Mouse (Mus musculus) adrenal gland, adult 8-10 months (tissue): ENCODE measurements at regions not wholly inside any gene's neighbourhood (a gene's known extent, or its start where the extent isn't known, plus 50 kb on each side); places are given as distances from the start of the nearest gene placed in this dataset.
A peak's percentile ranks its signal among the peaks of the same experiment; 100 is the strongest.
"Not testable (repeated sequence)": the region's sequence is repeated elsewhere in the genome, so short reads cannot be mapped to it uniquely, and the experiment has no call there.

Experiments
- DNase-seq: peaks from one replicate; pipeline ENCODE4 v3.0.0; 2022

DNA sequence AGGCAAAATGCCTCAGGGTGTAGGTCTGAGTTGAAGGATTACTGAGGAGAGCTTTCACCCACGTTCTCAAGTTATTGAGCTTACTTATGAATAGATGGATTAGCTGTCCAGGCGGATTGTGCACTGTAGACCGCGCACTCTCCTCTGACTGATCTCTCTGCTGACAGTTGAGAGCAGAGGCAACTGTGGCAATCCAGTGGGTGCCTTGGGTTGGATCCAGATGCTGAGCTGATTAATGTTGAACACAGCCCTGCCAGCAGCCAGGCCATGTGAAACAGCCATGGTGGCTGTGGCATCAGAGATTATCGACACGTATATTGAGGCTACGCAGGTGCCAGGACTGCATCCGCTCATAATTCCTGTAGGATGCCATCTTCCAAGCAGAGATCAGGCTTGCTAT lies 53.6 kb downstream of the Gm10320 start:
- DNase-seq = no peak

DNA sequence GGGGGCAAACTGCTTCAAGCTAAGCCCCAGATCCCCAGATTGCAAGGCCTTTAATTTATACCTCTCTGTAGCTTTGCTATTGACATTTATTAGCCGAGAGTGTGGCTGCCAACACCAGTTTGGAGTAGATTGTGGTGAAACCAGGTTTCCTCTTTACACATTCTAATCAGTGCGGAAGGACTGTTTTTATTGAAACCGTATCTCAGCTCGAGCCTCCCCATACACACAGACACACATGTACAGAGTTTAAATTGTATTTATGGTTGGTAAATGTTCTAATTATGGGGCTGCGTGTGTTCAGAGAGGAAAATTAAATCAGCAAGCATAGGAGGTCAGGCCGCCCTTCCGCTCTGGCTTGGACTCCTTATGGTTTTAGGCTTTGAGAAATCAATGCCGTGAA lies 54.8 kb downstream of the Gm10320 start:
- no peak for DNase-seq

DNA sequence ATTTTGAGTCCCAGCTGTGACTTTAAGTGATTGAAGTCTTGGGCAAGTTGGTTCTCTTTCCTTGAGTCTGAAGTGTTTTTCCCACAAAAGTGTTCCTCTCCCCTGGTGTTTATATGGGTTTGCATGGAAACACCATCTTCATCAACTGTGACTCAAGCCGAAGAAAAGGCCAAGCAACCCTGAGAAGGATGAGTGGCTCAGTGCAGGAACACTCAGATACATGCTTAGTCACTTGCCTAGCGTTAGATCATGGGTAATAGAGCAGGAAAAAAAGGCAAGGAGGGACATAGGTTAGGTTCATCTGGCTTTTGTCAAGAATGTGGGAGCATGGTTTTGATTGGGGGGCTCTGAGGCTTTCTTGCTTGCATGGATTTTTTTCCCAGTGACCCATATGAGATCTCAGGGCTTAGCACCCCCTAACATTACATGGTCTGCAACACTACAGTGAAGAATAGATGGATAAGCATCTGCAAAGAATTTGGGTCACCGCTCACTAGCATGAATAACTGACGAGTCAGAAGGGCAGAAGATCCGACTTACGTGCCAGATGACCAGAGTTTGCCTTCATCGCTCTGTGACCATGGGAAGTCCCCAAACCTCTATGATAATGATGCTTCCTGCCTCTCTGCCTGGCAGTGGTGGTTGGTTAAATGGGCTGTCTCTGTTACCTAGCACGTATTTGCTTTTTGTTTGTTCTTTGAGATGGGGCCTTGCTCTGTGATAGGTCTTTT lies 56.4 kb downstream of the Gm10320 start:
- DNase-seq = no peak

DNA sequence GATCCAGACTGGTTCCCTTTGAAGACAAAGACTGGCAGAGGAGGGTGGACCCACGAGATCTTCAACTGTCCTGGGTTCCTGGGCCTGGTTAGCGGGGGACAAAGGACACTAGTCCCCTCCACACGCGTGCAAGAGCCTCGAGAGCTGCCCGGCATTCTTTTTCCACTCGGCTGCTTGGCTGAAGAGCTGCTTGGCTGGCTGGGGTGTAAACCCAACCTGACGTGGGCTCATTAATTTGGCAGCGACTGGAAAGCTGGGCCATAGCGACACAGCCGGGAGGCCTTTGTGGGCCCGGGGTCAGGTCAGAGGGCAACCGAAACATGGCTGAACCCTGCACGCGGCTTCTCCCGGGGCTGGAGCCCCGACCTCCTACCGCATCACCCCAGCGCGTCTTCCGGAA lies 62.0 kb downstream of the Gm10320 start:
- DNase-seq = no peak

DNA sequence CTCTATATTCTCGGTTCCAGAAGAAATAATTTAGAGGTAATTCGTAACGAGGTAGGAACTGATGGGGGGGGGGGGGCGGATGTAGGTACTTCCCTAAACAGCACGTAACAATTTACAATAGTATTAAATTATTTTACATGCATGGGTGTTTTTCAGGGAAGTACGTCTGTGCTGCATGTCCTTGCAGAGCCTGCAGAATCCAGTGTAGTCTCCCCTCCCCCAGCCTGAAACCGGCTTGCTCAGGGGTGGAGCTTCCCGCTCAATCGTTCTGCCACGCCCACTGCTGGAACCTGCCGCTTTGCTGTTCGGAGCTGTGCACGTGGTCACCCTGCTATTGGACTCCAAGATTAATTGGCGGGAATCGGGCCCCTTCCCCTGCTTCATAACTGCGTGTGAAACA lies 64.1 kb downstream of the Gm10320 start:
- DNase-seq = not testable (repeated sequence)

DNA sequence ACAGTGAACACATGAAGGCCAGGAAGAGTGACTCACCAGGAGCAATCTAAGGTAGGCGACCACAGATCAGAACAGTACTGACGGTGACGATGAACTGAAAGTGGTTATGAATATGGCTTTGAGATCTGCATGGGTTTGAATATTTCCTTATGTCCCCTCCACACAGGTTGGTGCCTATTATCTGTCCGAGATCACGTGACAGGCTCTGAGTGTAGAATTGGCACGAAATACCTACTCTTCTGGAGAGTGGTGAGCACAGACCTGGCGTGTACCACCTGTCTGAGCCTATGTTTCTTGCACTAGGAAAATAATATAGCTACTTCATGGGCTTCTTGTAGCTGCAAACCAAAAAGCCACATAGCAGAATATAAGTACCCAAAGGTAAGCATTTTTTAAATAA lies 66.8 kb downstream of the Gm10320 start:
- DNase-seq = no peak

DNA sequence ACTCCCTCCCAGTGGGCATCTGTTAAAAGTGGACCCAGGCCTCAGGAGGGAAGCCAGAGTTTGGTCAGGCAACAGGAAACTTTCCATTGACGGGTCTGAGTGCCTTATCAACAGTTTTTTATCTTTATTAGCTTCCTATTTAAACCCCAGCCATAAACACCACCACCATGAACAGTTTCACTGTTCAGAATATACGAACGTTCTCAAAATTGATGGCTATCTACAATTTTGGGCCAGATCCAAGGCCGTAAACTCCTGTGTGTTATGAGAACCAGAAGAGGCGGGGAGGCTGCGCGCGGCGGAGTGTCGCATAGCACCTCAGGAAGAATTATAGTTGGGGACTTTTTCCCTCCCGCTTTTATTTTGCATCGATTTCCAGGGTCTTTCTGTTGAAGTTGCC lies 67.8 kb downstream of the Gm10320 start:
- DNase-seq = no peak

DNA sequence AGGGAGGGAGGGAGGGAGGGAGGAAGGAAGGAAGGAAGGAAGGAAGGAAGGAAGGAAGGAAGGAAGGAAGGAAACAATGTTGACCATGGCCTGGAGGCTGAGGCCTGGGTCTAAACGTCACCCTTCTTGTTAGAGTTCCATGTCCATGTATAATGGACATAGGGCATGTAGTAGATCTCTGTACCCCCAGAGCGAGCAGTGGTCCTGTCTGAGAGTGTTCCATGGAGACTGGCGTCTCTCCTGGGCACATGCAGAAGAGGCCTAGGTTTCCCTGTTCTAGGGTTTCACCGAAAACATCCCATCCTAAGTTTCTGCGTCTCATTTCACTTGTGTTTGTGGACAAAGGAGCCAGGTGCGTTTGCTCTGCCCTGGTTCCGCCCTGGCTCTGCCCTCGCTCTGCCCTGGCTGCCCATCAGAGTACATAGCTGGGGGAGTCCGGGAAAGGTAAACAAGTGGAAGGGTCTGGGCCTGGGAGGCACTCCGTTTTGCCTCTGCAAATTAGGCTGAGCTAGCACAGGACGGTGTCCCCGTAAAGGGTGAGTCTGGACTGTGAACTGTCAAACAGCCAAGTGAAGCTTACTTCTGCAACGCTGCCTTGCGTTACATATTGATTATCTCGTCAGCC lies 66.5 kb downstream of the Foxd1 start:
- DNase-seq = no peak

DNA sequence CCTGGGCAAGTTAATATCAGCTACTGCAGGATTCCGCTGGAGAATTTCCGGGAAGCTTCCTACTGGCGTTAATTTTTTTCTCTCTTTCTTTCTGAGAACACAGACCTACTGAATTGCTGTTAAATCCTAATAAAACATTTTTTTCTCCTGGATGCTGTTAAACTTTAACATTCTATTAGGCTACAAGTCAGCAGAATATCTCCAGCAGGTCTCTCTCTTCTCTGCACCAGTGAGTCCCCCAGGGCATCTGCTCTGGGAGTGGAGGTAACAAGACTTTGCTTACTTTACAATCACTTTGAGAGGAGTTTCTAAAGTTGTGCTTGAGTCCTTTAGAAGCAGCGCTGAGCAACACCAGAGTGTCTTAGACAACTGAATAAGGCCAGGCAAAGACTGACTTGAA lies 63.7 kb downstream of the Foxd1 start:
- DNase-seq = no peak

DNA sequence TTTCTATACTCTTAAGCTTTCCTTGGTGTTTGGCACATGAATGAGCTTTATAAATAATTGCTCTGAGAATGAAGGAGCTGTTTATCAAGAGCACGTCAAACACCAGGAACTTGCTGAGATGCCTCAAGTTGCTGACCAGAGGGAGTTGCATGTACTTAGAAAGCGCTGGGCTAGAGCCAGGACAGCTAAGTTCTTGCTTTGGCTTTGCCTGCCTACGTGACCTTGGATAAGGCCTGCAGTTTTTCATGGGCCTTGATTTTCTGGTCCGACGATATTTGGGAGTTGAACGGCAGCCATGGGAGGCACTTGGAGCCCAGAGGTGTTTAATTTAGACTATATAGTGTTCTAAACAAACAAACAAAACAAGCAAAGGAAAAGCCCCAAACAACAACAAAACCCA lies 62.4 kb downstream of the Foxd1 start:
- DNase-seq = peak; percentile 31

DNA sequence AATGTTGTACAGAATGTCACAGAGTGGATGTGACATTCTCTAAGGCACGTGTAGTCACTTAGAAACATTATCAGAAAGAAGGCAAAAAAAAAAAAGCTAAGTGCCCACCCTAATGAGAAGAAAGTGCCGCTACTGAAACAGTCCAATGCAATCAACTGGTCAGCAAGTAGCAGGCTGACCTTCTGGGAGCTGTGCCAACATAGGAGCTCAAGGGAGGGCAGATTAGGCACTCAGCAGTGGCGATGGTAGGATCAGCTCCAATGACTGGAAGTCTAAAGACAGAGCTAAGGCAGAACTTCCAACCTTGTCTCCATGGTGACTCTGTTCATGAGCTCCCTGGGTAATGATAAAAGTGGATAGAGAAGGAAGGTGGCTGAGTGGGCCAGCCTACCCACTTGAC lies 60.8 kb downstream of the Foxd1 start:
- DNase-seq = no peak

DNA sequence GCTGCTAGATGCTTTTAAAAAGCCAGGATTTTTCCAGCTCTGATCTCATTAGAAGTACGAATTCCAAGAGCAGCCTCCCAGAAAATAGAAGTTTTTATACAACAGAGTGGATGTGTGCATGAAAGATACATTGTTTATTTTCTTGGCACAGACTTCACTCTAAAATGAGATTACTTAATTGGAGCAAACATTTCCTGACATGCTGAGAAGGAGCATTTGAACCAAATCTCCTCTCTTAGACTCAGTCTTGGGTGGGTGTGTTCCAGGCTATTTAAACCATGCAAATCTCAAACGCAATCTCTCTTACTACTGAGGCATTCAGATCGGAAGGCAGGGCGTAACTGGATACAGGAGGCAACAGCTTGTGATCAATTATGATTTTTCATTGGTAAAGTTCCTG lies 59.2 kb downstream of the Foxd1 start:
- DNase-seq = no peak
